Mouse (Mus musculus) right cerebral cortex, postnatal 10 days (tissue): ENCODE results near the gene Zfp710.
"Not testable (repeated sequence)": the region's sequence is repeated elsewhere in the genome, so short reads cannot be mapped to it uniquely, and the experiment has no call there.

Source experiments
- DNase-seq, 2 experiments: peaks; one replicate each; pipeline ENCODE4 v3.0.0; 2021; ENCODE audit warnings: low spot score in 2 of 2

Zfp710 gene

GRCm38 (mm10) chr7:80024521-80025390 is at the start of gene Zfp710:
Zfp710 (plus strand) TSS chr7:80024814.
- DNase-seq, result peak; percentile 87

- DNase-seq, result no peak
These were observed 49.3 kb upstream of the Zfp710 start for GRCm38 (mm10) chr7:79975316-79975715.

DNA sequence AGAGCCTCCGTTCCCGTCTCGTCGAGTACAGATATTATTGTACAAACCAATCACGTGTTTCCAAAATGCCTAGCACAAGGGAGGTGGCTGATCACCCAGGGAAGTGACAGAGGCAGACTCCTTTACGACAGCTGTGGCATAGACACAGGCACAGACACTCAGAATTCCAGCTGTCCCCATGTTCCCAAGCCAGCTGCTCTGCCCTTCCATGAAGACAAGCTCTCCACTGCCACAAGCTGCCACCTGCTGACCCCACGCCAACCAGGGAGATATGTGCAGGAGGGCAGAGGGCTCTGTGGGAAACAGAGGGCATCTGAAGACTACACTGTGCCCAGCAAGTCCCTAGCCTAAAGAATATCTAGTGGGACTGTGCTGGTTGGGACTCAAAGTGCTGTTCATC is 37.9 kb upstream of the Zfp710 start:
- DNase-seq, result no peak

GRCm38 (mm10) chr7:79987745-79988144 is 36.9 kb upstream of the Zfp710 start:
- no peak for DNase-seq

- DNase-seq, result not testable (repeated sequence)
These were observed 36.1 kb upstream of the Zfp710 start for GRCm38 (mm10) chr7:79988466-79988865.

- DNase-seq, result peak; percentile 44 to 62
These were observed 30.1 kb upstream of the Zfp710 start for GRCm38 (mm10) chr7:79994476-79994875.

- no peak for DNase-seq
These were observed 26.9 kb upstream of the Zfp710 start for GRCm38 (mm10) chr7:79997761-79998160.

DNA sequence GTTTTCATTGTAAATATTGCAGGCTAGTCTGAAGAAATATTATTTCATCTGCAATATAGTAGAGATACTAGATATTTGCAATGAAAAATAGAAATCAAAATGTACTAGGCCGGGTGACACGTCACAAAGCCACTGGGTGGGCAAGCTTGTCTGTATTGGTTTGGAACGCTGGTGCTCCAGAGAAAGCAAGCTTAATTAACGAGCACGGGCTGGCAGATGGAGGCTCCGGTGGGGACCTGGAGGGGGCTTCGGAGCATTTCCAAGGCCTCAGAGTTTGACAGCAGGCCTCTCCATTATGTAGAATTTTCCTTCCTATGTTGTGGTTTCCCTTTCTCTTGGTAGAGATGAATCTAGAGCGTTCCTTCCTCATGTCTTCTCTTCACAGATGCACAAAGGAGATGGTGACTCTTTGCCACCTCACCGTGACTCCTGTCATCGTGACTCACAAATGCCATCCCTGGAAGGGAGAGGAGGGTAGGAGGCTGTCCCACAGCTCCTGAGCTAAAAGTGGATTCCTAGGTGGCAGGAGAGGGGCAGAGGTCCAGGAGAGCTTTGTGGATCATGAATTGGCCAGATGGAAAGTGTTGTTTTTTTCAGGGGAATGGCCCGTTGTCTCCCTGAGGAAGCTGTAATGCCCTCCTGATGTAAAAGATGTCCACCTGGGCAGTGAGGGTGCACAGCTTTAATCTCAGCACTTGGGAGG is 22.1 kb upstream of the Zfp710 start:
- no peak for DNase-seq

DNA sequence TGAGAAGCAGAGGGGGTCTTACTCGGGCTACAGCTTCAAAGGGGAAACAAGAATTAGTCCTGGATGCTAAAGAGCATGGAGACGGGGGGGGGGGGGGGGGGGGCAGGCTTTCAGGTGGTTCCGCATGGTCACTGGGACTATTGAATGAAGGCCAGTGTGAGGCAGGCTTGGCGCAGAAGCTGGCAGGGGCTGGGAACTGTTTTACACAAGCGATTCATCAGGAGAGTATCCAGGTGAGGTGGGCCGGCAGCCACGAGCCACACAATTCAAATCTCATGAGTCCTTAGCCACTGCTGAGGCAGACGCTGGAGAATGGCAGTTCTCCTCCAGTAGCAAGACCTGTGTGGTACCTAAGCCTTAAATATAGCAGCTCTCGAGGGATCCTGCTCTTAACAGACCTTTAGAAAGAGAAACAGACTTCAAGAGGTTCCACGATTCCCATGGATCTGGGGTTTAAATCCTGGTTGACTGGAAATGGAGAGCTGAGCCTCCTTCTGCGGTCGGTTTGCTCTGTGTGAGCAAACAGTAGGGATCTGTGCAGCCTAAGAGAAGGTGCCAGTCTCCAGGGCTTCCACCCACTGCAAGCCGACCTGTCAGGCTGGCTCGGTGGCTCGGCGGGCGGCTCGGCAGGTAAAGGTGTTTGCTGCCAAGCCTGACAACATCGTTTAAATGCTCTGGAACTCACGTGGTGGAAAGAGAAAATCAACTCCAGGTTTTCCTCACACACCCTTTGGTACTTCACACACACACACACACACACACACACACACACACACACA is 19.6 kb upstream of the Zfp710 start:
- peak in 1 of 2 experiments; percentile 48 for DNase-seq

- DNase-seq, result no peak
These were observed 13.9 kb upstream of the Zfp710 start for GRCm38 (mm10) chr7:80010680-80011079.

DNA sequence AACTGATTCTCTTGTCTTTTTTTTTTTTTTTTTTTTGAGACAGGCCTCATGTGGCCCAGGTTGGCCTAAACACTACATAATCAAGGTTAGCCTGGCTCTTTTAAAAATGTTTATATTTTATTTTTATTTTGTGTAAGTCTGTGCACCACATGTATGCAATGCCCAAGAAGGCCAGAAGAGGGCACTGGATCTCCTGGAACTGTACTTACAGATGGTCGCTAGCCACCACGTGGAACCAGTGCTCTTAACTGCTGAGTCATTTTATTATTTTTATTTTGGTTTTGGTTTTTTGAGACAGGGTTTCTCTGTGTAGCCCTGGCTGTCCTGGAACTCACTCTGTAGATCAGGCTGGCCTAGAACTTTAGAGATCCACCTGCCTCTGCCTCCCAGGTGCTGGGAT is 13.1 kb upstream of the Zfp710 start:
- DNase-seq, result no peak

DNA sequence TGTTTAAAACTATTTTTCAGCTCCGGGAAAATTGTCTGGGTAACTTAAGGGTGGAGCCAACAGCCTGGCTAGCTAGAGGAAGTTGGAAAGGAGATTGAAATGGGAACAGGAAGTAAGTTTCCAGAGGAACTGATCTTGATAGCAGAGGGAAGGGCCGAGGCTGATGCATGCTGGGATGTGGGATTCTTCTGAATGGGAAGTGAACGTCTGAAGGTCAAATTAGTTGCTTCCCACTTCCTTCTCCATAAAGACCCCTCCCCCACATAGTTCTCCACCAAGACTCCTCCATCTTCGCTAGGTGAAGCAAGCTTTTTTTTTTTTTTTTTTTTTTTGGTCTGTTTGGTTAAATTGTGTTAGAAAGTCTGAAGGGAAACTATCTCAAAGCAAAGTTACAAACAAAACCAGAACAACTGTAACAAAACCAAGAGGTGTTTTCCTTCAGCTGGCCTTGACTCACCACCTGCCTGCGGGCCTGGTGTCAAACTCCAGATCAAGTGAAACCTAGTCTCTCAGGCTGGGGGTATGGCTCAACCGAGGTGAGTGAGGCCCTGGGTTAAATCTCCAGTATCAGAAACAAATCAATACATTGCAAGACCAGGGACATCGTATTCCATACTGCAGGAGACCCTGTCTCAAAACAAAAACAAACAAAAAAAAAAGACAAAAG is 10.6 kb upstream of the Zfp710 start:
- no peak for DNase-seq

- no peak for DNase-seq
These were observed 9.5 kb upstream of the Zfp710 start for GRCm38 (mm10) chr7:80014826-80015755.

GRCm38 (mm10) chr7:80018506-80019452 is 5.8 kb upstream of the Zfp710 start:
- DNase-seq, result no peak

DNA sequence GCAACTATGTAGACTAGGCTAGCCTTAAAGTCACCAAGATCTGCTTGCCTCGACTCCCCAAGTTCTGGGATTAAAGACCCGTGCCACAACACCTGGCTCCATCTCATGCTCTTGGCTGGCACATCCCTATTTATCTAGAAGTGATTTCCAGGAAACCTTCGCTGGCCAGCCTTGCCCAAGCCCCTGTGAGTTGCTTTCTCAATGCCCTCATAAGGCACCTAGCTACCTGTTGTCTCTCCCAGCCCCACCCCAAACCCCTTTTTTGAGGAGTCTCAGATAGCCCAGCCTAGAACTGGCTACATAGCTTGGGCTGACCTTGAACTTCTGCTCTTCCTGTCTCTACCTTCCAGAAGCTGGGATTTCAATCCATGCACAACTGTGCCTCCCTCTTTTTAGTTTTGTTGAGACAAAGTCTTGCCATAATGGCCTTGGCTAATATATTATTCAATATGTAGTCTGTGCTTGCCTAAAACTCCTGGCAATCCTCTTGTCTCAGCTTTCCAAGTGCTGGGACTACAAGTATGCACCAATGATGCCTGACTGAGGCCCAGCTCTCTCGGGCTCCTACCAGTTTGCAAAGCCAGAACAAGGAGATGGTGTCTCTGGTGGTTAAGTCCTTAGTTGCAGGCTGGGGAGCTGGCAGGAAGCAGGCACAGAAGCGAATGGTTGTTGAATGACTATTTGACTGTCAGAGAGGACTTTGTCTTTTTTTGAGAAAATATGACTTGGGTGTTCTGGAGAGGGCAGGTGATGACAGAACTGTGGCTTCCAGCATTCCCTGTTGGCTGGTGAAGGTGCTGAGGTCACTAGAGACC is 786 bp upstream of the Zfp710 start:
- peak; percentile 45 to 54 for DNase-seq

- no peak for DNase-seq
These were observed 940 bp downstream of the Zfp710 start for GRCm38 (mm10) chr7:80025391-80026117.

DNA sequence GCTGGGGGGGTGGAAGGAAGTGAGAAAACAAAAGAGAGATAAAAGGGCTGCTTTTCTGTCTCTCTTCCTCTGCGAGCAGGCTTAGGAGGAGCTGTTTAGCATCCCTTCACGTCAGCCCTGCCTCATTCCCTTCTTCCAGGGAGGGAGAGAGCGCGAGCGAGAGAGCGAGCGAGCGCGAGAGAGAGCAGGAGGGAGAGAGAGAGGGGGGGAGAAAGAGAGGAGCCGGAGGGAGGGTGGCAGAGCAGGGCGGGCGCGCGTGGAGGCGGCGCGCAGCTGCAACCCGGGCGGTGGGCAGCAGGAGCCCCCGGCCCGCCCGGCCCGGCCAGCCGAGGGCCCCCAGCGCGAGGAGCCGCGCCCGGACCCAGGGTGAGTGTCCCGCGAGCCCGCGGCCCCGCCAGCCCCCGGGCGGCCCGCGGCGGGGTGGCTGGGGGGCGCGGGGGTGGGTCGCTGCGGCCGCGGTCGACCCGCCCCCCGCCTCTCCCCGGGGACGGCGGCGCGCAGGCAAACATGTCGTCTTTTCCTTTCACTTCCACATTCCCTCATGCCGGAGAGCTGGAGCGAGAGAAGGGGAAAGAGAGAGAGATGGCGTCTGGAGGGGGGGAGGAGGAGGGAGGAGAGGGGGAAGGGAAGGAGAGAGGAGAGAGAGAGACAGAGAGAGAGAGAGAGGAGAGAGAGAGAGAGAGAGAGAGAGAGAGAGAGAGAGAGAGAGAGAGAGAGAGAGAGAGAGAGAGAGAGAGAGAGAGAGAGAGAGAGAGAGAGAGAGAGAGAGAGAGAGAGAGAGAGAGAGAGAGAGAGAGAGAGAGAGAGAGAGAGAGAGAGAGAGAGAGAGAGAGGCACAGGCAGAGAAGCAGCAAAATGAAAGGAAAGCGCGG is 1.7 kb downstream of the Zfp710 start:
- peak; percentile 74 to 76 for DNase-seq
